Mouse (Mus musculus) CH12F3 (cell line): ENCODE data around the gene Ninj1.

Experiments used
- in situ Hi-C: fragments of 300-500 bp; cut with MboI; formaldehyde crosslinking; loops from 2 replicates; pipeline ENCODE4 v1.14.3; 2020; ENCODE audit warnings: low sequenced_read_pairs

Ninj1 gene

DNA sequence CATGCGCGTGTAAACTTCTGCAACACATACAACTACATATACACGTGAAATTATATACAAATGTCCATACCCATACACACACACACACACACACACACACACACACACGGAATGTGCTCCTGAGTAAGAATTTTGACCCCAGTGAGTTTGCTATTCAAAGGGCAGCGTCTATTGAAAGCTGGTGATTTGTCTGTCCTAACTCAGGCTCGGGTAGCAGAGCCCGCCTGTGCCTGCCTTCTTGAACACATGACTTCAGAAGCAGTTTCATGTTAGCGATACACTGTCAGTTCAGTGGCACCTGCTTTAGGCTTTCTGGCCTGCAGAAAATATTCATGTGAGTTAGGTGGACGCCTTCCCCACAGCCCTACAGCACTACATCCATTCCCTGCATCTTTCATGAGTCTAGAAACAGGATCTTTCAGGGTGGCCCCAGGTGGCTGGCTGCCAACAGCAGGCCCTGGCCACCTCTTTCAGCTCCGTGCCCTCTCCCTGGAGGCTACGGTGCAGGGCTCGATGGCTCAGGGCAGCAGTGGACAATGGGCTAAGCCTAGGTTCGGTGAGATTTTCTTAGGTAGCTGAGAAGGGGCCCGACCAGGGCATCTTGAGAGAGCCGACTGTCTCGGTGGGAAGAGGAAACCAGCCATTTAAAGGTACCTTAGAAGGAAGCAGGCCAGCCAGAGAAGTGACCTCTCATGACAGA lies 5.0 kb downstream of the Ninj1 start:
- in situ Hi-C loops = no loop called here

DNA sequence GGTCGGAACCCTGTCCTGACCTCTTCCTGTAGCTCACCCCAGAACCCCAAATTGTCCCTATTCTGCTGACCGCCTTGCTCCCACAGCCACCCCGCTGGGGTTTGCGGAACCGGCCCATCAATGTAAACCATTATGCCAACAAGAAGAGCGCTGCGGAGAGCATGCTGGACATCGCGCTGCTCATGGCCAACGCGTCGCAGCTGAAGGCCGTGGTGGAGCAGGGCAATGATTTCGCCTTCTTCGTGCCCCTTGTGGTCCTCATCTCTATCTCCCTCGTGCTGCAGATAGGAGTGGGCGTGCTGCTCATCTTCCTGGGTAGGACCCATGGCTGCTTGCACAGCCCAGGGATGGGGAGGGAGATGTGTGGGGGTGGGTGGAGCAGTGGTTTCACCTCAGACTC lies 6.4 kb downstream of the Ninj1 start:
- in situ Hi-C loops = no loop called here

DNA sequence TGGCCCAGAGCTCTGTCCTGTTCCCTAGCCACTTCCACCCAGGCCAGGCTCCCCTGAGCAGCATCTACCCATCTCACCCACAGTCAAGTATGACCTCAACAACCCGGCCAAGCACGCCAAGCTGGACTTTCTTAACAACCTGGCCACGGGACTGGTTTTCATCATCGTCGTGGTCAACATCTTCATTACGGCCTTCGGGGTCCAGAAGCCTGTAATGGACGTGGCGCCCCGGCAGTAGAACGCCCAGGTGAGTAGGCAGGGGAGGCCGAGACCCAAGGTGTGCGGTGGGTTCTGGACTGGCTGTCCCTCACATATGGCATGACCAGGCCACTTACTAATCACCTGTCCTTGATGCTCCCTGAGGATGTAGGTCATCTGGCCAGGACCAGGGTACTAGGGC lies 7.5 kb downstream of the Ninj1 start:
- in situ Hi-C loops = no loop called here

DNA sequence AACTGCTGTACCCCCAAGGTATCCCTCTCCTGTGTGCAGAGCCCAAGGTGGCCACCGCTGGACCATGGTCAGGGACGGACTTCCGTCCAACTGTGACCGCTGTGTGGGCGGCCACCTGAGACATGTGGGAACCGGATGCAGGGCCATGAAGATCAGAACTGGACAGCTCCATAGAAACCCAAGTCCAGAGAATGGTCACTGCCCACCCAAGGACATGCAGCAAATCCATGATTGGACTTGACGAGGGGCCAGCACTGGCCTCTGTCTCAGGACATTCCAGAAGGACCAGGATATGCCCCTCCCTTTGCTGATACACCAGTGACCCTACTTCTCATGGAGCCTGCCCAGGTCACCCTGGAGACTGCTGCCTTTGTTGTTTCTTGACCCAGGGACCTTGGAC lies 8.4 kb downstream of the Ninj1 start:
- in situ Hi-C loops = no loop called here

DNA sequence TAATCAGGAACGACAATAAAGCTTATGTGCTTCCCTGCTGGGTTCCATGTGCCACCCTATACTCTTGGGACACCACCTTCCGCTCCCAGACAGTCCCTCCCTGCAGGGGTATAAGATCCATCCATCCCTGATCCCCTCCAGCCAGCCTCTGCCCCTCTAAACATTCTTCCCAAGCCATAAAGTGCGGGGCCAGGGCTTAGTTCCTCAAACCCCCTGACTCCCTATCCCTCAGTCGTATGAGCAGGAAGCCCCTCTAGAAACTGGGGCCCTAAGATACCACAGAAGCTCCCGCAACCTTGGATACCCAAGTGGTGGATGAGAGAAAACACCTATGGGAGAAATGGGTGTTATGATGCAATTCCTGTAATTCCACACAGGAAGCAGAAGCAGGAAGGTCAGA lies 8.9 kb downstream of the Ninj1 start:
- in situ Hi-C loops = no loop called here

DNA sequence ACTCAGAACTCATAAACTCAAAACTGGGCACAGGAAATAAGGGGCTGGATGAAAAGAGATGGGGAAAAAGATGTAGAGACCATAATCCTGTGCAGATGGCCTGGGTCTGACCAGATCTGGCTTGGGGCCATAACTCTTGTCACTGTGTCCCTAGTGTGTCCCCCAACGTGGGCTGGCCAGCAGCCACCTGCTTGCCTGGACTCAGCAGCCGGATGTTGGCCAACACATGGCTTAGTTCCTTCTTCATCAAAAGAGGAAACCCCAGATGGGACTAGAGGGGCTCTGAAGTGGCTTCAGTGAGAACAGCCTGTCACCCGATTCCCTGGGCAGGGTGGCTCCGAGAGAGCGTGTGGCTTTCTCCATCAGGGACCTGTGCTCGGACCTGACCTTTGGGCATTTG lies 9.5 kb downstream of the Ninj1 start:
- in situ Hi-C loops = no loop called here

DNA sequence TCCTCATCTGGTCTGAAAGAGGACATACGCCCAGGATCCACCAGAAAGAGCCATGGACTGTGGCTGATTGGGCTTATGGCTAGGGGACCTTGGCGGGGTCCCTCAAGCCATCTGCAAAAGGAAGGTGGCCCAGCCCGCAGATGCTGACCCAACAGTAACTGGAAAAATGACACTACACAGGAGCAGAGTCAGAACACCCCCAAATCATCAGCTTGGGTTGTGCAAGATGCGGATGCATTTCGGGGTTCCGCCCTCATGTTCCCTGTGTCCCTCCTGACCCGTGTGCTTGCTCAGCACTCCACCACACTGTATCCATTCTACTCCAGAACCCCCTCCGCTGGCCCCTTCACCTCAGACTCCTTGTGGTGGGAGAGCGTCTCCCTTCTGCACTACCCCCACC lies 11.4 kb downstream of the Ninj1 start:
- in situ Hi-C loops = no loop called here

DNA sequence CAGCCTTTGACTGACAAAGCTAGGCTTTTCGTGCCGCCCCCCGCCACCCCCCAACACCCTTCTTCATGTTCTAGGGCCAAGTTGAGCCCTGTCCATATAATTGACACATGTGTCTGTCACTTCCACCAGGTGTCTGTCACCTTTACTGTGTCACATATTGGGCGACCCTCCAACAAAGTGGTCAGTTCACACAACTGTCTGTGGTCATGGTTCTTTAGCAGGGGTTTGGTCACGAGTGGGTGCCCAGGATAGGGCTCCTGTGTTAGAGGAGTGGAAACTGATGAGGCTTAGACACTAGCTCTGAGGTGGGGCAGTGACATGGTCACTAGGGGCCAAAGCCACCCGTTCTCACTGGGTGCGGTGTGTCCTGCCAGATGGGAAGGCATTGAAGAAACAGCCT lies 12.6 kb downstream of the Ninj1 start:
- in situ Hi-C loops = no loop called here

DNA sequence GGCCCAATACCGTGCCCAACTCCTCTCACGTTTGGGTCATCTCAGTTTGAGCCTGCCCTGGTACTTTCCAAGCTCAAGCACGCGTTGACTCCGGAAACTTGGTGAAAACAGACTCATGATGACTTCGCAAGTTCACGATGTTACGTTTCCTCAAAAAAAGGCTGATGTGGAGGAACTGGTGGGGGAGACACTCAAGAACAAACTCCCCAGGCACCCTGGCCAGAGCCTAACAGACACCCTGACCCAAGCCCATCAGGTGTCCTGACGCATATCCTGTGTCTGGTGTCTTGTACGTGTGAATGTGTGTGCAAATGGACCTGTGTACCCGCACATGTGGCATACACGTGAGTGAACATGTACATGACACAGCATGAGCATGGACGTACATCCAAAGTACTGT lies 13.4 kb downstream of the Ninj1 start:
- in situ Hi-C loops = no loop called here

DNA sequence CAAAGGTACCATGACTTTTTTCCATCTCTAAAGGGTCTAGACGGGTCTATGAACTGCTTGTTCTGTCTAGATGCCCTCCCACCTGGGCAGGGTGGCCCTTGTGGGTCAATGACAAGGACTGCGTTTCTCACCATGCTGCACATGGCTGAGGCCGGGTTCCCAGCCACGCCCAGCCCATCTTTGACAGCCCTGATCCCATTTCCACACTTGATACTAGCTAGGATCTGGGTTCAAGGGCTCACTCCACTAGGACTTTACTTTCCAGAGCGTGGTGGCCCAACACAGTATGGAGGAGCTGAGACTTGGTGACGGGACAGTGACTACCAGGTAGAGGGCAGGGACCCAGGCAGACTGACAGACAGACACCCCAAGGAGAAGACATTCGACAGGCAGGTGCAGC lies 15.3 kb downstream of the Ninj1 start:
- in situ Hi-C loops = no loop called here

DNA sequence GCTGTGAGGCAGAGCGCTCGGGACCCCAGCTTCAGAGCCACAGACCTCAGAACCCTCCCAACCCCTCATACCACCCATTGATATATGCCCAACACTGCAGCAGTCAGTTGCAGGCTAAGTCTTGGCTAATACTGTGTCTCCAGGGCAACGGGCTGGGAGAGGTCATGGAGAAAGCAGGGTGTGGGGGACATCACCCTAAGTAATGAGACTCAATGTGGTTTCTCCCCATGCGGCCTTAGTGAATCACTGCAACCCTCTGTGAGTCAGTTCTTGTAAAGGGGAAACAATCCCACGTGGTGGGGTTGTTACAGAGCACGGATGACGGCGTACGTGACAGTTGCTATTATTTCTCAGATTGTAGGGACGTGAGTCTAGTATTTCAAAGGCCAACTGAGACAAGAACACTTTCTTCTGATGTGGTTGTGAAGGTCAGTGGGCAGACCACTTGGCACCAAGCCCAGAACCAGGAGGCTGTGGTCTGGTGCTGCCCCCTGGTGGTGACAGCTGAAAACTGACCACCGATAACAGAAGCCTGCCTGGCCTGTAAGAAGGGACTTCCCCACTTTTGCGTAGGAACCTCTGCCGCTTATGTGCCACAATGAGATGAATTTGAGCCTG lies 18.2 kb downstream of the Ninj1 start:
- in situ Hi-C loops = no loop called here

DNA sequence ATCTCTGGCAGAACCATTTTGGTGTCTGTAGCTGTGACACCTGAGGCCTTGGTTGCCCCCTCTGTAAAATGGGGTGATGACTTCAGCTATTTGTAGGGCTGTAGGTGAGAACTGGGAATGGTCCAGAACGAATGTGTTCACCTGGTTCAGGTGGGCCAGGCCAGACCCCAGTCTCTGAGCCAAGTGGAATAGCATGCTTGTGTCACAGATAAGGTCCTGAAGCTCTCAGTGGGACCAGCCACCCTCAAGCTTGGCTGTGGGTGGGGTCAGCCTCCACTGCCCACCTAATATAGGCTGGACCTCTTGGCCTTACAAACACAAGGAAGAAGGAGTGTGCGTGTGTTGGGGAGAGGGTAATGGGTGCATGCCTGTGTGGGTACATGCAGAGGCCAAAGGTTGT lies 19.1 kb downstream of the Ninj1 start:
- in situ Hi-C loops = no loop called here

DNA sequence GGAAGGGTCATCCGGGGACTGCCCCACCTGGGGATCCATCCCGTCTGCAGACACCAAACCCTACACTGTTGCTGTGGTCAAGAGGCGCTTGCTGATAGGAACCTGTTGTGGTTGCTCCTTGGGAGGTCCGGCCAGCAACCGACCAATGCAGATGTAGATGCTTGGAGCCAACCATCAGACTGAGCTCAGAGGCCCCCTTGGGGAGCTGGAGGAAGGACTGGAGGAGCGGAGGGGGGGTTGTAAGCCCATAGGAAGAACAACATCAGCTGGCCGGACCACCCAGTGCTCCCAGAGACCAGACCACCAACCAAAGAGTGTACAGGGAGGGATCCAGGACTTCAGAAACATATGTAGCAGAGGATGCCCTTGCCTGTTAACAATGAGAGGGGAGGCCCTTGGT lies 22.0 kb downstream of the Ninj1 start:
- in situ Hi-C loops = no loop called here

DNA sequence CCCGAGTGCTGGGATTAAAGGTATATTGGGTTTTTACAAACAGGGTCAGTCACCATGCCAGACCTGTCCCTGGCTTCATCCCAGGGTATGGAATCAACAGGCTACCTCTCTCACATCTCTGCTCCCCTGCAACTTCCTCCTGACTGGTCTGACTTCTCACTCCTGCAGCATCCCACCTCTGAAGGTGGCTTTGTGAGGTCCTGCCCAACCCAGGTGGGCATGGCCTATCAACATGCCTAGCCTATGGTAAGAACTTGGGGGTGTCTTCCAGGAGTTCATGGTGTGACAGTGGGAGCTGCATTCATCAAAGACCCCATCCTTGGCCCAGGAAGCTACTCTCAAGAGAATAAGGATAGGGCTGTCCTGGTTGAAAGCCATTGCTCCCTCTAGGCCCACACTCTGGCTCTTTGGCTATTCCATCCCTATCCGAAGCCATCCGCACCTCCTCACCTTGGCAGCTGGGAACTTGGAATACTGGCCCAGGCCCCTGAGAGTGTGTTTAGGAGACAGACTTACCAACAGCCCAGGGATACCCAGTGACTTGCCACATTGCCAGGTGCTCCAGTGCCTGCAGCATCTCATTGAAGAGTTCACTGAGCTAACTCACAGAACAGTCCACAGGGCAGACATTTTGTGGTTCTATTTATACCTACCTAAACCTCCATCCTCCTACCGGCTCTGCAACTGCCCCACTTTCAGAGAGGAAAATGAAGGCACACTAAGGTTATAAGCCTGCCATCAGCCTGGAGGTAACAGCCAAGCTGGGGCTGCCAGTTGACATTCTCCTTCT lies 25.6 kb downstream of the Ninj1 start:
- in situ Hi-C loops = no loop called here

DNA sequence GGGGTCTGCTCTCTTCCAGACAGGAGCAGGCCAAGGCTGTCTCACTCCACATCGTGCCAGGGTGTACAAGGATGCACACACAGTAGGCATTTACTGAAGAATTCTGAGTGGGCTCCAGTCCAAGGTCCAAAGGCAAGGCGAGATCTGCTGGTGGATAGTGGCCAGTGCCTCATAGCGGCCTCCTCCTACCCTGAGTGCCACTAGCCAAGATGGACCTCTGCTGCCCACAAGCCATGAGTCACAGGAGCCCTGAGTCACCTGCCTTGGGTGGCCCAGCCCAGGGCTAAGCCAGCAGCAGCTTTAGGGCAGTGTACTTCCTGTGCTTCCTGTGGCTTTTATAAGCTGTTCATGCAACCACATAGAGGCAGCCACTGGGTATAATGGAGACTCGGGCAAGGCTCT lies 26.2 kb downstream of the Ninj1 start:
- in situ Hi-C loops = no loop called here

DNA sequence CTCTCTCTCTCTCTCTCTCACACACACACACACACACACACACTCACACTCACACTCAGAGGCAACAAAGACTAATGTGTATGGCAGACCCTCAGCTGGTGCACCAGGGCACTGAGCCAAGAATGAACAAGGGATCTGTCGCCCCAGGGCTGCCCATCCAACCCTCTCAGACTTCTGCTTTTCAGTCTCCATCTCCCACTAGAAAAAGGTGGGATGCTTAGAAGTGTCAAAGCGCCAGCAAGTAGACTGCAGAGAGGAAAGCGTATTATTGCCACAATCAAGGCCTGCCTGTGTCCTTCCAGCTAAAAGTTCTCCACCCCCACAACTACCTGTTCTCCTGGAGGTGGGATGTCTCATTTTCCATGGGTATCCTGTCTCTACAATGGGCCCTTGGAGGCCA lies 27.2 kb downstream of the Ninj1 start:
- in situ Hi-C loops = no loop called here

DNA sequence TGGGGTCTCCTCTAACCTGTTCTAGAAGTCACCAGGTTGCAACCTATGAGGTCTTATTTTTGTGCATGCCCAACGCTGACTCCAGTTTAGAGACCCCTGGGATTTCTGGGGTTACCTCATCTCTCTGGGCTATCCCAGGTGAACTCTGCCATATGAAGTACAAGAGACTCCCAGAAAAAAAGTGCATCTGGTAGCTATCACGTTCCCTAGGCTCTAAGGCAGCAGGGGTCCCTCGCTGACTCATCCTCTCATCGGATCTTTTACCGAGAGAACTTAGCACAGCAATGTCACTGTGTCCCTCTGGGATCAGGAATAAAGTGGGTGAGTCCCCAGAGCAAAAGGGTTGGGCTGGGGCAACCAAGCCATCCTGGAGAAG lies 27.8 kb downstream of the Ninj1 start:
- in situ Hi-C loops = no loop called here

DNA sequence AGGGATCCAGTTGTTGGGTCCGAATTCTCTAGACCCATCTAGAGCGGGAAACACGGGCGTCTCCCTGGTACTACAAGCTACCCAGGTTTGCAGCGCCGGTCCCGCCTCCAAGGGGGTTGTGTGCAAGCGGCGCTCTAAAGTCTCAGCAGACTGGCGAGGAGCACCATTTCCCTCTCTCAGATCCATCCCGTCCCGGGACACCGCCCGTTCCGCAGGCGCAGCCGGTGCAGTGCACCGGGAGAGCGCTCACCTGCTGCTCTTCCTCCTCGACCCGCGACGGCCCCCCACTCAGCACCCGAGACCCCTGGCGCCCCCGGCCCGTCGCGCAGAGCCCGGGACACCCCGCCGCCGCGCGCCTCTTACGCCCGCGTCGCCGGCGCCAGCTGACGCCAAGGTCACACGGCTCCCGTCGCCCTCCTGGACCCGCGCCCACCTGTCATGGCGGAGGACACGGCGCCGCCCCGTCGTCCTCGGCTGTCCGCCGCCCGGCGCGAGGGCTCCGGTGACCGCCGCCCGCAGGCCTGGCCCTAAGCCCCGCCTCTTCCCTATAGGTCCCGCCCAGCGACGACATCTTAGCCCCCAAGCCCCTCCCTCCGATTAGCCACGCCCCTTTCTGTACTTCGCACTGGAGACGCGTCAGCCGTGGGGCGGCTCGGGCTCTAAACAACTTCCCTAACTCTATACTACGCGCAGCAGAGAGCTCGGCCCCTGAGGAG lies 28.4 kb downstream of the Ninj1 start, which contains the start of gene Card19:
TSS of gene Card19 (minus strand) at position 534 of the 716 bp plus-strand sequence.
- in situ Hi-C loops = no loop called here

DNA sequence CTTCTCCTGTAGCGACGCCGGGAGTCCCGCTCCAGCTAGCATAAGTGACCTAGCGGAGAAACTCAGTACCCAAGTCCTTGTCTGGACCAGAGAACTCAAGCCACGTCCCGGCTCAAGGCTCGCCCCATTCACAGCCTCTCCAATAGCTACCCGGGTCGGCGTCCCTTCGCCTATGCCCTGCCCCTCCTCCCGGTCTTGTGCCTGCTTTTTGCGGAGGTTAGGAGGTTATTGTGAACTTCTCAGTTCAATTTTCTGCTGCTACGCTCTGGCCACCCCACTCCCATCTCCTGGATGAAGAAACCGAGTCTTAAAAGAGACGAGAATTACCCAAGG lies 28.9 kb downstream of the Ninj1 start:
- in situ Hi-C loops = no loop called here

DNA sequence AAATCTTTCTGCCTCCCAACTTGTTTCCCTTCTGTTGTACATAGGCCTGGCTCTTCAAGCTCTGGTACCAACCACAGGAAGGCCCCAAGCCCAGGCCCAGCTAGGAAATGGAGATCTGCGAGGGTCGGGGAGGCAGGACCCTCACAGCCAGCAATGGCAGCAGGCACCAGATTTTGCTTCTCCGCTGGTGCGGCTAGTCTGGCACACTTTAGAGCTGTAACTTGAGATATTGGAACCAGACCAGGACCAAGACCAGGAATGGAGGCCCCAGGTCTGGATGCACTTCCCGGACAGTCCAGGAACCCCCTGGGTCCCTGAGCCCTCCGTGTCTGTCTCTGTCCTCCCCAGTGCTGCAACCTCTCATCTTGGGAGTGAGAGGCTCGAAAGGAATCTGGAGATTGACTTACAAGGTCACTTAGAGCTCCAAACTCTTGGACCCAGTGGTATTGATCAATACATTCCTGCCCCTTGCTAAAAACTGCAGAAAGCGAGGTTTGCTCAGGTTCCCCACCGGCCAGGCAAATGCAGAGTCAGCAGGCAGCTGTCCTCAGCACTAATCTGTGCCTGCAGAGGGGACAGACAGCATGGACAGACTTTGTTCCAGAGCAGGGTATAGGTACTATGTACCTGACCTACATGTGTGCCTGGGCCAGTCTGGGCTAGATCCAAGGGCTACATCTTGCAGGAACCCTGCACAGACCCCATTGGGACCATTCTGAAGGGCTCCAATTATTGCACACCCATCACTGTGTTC lies 29.7 kb downstream of the Ninj1 start:
- in situ Hi-C loops = no loop called here

DNA sequence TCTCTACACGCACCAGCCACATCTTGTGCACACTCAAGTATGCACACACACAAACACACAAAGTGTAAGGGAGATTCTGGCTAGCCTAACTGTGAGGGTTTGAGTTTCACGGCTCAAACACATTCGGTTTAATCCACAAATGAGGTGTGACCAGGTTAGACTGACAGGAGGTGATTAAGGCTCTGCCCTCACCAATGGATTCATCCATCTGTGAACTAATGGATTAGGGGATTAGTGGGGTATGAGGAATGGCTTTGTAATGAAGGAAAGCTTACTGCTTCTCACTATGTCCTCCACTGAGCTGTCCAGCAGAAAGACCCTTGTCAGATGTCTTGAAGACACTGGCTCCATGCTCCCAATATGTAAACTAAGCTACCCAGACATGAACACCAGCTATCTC lies 31.4 kb downstream of the Ninj1 start:
- in situ Hi-C loops = no loop called here
